Mouse (Mus musculus) stomach, postnatal 0 days (tissue): Measurements from ENCODE around the gene Nat14. TPM values are rescaled to one million over a fixed set of nuclear protein-coding genes. Genes with fewer than 3 reads are reported as not detected.

Source experiments
- ATAC-seq: fragments of 200-750 bp; cut with Nextera tagmentation; 2 replicates; pipeline ENCODE4 v1.8.0; 2017; ENCODE audit not compliant: low FRiP score, low TSS enrichment
- DNase-seq: peaks from one replicate; pipeline ENCODE4 v3.0.0-alpha.2; 2016; ENCODE audit warnings: low spot score
- H3K27ac ChIP-seq: fragments of 300-500 bp; sonication (generic); replicated peaks from 2 replicates; pipeline ENCODE4 v1.5.1; 2014; ENCODE audit warnings: mild to moderate bottlenecking, control low read depth
- H3K27me3 ChIP-seq: fragments of 300-500 bp; sonication (generic); 2 replicates; pipeline ENCODE4 v1.6.1; 2014; ENCODE audit warnings: low read length; ENCODE audit not compliant: control insufficient read depth, insufficient read depth
- H3K36me3 ChIP-seq: fragments of 300-500 bp; sonication (generic); 2 replicates; pipeline ENCODE4 v1.6.1; 2014; ENCODE audit warnings: low read length, mixed read lengths; ENCODE audit not compliant: control insufficient read depth, insufficient read depth
- H3K4me1 ChIP-seq: fragments of 300-500 bp; sonication (generic); replicated peaks from 2 replicates; pipeline ENCODE4 v1.6.1; 2014; ENCODE audit warnings: antibody characterized with exemption; ENCODE audit not compliant: control insufficient read depth, insufficient read depth
- H3K4me2 ChIP-seq: fragments of 300-500 bp; sonication (generic); replicated peaks from 2 replicates; pipeline ENCODE4 v1.6.1; 2014; ENCODE audit warnings: low read depth, mild to moderate bottlenecking, control low read depth, moderate library complexity
- H3K4me3 ChIP-seq: fragments of 300-500 bp; sonication (generic); 2 replicates; pipeline ENCODE4 v1.5.1; 2014; ENCODE audit warnings: low read depth, low read length, control low read depth
- H3K9ac ChIP-seq: fragments of 300-500 bp; sonication (generic); 2 replicates; pipeline ENCODE4 v1.6.1; 2014; ENCODE audit warnings: mild to moderate bottlenecking, low read length, control low read depth, mixed read lengths
- H3K9me3 ChIP-seq: fragments of 300-500 bp; sonication (generic); 2 replicates; pipeline ENCODE4 v1.6.1; 2016; ENCODE audit warnings: low read length; ENCODE audit not compliant: control insufficient read depth
- CTCF ChIP-seq: IDR thresholded peaks from 2 replicates; pipeline ENCODE4 v1.5.1; 2016; ENCODE audit warnings: antibody characterized with exemption, low read depth, mild to moderate bottlenecking, moderate library complexity
- EP300 ChIP-seq: optimal IDR thresholded peaks from 2 replicates; pipeline ENCODE3; 2016; ENCODE audit warnings: antibody characterized with exemption
- WGBS: fragments of 180-500 bp; shearing (Covaris S2); extraction: QIAGEN DNeasy Blood & Tissue Kit; methylation state at CpG from one replicate; pipeline ENCODE4 v1.1.7; 2014; 5-methylcytosine and 5-hydroxymethylcytosine counted together
- polyA plus RNA-seq: library from polyadenylated mRNA; unstranded; fragments of >200 nt; fragmentation: Nextera tagmentation; extraction: Ambion mirVana; gene quantifications from 2 replicates; pipeline ENCODE4 v1.2.1, GENCODE M21; 2015

Nat14 gene
- polyA plus RNA-seq, 1 experiment from 2014 or later: 2.3 TPM

DNA sequence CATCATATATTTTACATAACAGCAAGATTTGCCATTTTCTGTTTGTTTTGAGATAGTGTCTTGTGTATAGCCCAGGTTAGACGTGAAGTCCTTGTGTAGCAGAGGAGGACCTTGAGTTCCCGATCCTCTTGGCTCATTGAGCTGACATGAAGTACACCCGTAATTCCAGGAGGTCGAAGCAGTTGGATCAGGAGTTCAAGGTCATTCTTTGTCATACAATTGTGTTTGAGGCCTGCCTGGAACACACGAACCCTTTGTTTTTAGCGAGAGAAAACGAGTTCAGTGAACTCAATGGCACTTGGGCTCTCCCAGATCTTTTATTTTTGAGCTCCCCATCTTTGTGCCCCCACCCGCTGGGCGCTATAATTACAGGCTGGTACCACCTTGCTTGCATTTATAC lies 19.4 kb upstream of the Nat14 start:
- TF ChIP-seq EP300: no peak
- no peak for TF ChIP-seq CTCF
- Histone ChIP-seq H3K9me3 (no peaks in the 10 kb centered on the region), H3K27ac (no peak overlapping the region), H3K4me3 (no peak overlapping the region), H3K9ac (no peak overlapping the region), H3K4me2 (no peak overlapping the region), H3K4me1 (0 out of 2 replicates have a peak, but pooled peaks cover 2% of the 10 kb centered on the region), H3K27me3 (no peaks in the 10 kb centered on the region), H3K36me3 (no peaks in the 10 kb centered on the region)
- DNase-seq: no peak
- WGBS: 81% methylated on average over 9 of the region's 9 CpGs
- no peak for ATAC-seq

GRCm38 (mm10) chr7:4906466-4906950 lies 15.3 kb upstream of the Nat14 start, which contains the start of gene Gm36210:
TSS of gene Gm36210 (minus strand) at chr7:4906516.
- Histone ChIP-seq H3K27ac (no peak within 1 kb of the TSS), H3K9me3 (no peaks in the 10 kb centered on the region), H3K4me3 (no peak within 1 kb of the TSS), H3K36me3 (no peaks in the 10 kb centered on the region), H3K9ac (no peak within 1 kb of the TSS), H3K4me2 (no peak within 1 kb of the TSS), H3K4me1 (no peaks in the 10 kb centered on the region), H3K27me3 (no peaks in the 10 kb centered on the region)
- WGBS: 70% methylated on average over 10 of the region's 10 CpGs
- ATAC-seq: no peak
- TF ChIP-seq EP300 (no peak), CTCF (no peak)
- no peak for DNase-seq

DNA sequence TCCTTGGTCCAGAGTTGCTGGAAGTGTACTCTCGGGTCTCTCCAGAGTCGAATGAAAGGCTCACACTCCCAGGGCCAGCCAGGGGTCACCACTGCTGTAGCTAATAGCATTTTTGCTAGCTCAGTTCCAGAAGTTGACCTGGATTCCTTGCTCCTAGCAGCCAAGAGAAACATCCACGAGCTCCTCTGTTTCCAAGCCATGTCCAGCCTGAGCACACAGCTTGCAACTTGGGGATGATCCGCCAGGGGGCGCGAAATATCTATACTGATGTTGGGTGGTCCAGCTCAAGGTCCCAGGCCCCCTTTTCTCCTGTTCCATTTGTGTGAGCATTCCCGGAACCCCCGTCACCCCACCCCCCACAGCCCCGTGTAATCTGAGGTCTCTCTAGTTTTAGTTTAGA lies 10.3 kb upstream of the Nat14 start:
- Histone ChIP-seq H3K36me3 (no peaks in the 10 kb centered on the region), H3K4me2 (no peak overlapping the region), H3K27me3 (no peaks in the 10 kb centered on the region), H3K27ac (no peak overlapping the region), H3K4me1 (no peaks in the 10 kb centered on the region; the same call in 1 of the 2 replicates), H3K9ac (no peak overlapping the region), H3K9me3 (no peaks in the 10 kb centered on the region), H3K4me3 (no peak overlapping the region)
- 24% methylated on average over 9 of the region's 9 CpGs for WGBS
- no peak for ATAC-seq
- TF ChIP-seq CTCF (peak; percentile 69), EP300 (no peak)
- DNase-seq: peak; percentile 62

GRCm38 (mm10) chr7:4912248-4912647 lies 9.6 kb upstream of the Nat14 start:
- H3K4me1 ChIP-seq: no peaks in the 10 kb centered on the region; the same call in 1 of the 2 replicates
- H3K4me2 ChIP-seq: no peak overlapping the region
- no peak for TF ChIP-seq CTCF
- TF ChIP-seq EP300: no peak
- DNase-seq: no peak
- no peak overlapping the region for H3K27ac ChIP-seq
- H3K9ac ChIP-seq: no peak overlapping the region
- H3K9me3 ChIP-seq: no peaks in the 10 kb centered on the region
- no peak overlapping the region for H3K4me3 ChIP-seq
- 64% methylated on average over 5 of the region's 5 CpGs for WGBS
- no peaks in the 10 kb centered on the region for H3K36me3 ChIP-seq
- no peaks in the 10 kb centered on the region for H3K27me3 ChIP-seq
- ATAC-seq: no peak

GRCm38 (mm10) chr7:4915007-4915665 lies 6.7 kb upstream of the Nat14 start, which contains the start of gene Zfp628:
TSS of gene Zfp628 (plus strand) at chr7:4915217.
- H3K4me2 ChIP-seq: peak within 1 kb of the TSS; percentile 70
- peak within 1 kb of the TSS; percentile 98 for H3K27ac ChIP-seq
- peak within 1 kb of the TSS; percentile 72 for H3K4me3 ChIP-seq
- peak; percentile 90 for ATAC-seq
- TF ChIP-seq EP300: no peak
- TF ChIP-seq CTCF: no peak
- DNase-seq: peak; percentile 94
- peak within 1 kb of the TSS; percentile 86 for H3K9ac ChIP-seq
- H3K4me1 ChIP-seq: no peaks in the 10 kb centered on the region; the same call in 1 of the 2 replicates
- H3K27me3 ChIP-seq: no peaks in the 10 kb centered on the region
- H3K36me3 ChIP-seq: peaks cover 8% of the 10 kb centered on the region
- H3K9me3 ChIP-seq: no peaks in the 10 kb centered on the region
- under 1% methylated on average over 40 of the region's 56 CpGs for WGBS
